Mouse (Mus musculus) layer of hippocampus, adult 8-10 months (tissue): ENCODE data around the gene Zfp352. TPM values are rescaled to one million over a fixed set of nuclear protein-coding genes. Genes with fewer than 3 reads are reported as not detected.
"Not testable (repeated sequence)": the region's sequence is repeated elsewhere in the genome, so short reads cannot be mapped to it uniquely, and the experiment has no call there.

ENCODE experiments used
- DNase-seq, 2 experiments: peaks; one replicate each; pipeline ENCODE4 v3.0.0; 2022; ENCODE audit warnings: low spot score in 2 of 2
- total RNA-seq, 4 experiments: library from RNA; stranded (reverse); gene quantifications; 2 replicates each; pipeline ENCODE4 v1.2.4; 2022

Gene Zfp352
- total RNA-seq: not detected

- no peak for DNase-seq
These were observed at the start of gene Zfp352 for GRCm38 (mm10) chr4:90218520-90218919. TSS of gene Zfp352 (plus strand) at chr4:90218820.

GRCm38 (mm10) chr4:90170890-90171483 lies 47.6 kb upstream of the Zfp352 start:
- DNase-seq: peak in 1 of 2 experiments; percentile 2

- DNase-seq: no peak
These were observed 44.6 kb upstream of the Zfp352 start for GRCm38 (mm10) chr4:90174036-90174435.

GRCm38 (mm10) chr4:90203421-90203820 lies 15.2 kb upstream of the Zfp352 start:
- no peak for DNase-seq

GRCm38 (mm10) chr4:90211475-90211874 lies 7.1 kb upstream of the Zfp352 start:
- DNase-seq: no peak

- DNase-seq: no peak
These were observed 6.5 kb upstream of the Zfp352 start for GRCm38 (mm10) chr4:90212076-90212475.

- not testable (repeated sequence) for DNase-seq
These were observed 17.0 kb downstream of the Zfp352 start for GRCm38 (mm10) chr4:90235646-90236045.

- DNase-seq: no peak
These were observed 51.2 kb downstream of the Zfp352 start for GRCm38 (mm10) chr4:90269781-90270180.
